Mouse (Mus musculus): ENCODE data around the gene Cacna1d. TPM values are rescaled to one million over a fixed set of nuclear protein-coding genes. Genes with fewer than 3 reads are reported as not detected.

The Cacna1d gene
- polyA plus RNA-seq, 1 experiment from 2014 or later = 2.6 TPM

- Histone ChIP-seq H3K27me3 (replicated peaks; ENCODE audit: control insufficient read depth, insufficient read depth, low read length) (no peaks in the 10 kb centered on the region), H3K4me2 (ENCODE audit: low read depth, low read length) (no peak overlapping the region), H3K4me3 (ENCODE audit: low read length) (no peak overlapping the region), H3K36me3 (ENCODE audit: control insufficient read depth, insufficient read depth, low read length) (no peaks in the 10 kb centered on the region), H3K9me3 (ENCODE audit: control insufficient read depth, low read length) (no peaks in the 10 kb centered on the region), H3K4me1 (ENCODE audit: control insufficient read depth, insufficient read depth, low read length) (peaks cover 3% of the 10 kb centered on the region; the same call in 1 of the 2 replicates), H3K9ac (ENCODE audit: low read depth, low read length) (no peak overlapping the region), H3K27ac (ENCODE audit: low read length) (no peak overlapping the region)
- 95% methylated on average over 4 of the region's 4 CpGs for WGBS
- no peak for ATAC-seq
Measured at GRCm38 (mm10) chr14:30106550-30106949, 384.7 kb downstream of the Cacna1d start.

GRCm38 (mm10) chr14:30105551-30105950 is 385.7 kb downstream of the Cacna1d start:
- no peak overlapping the region for H3K9ac ChIP-seq (ENCODE audit: low read depth, low read length)
- H3K9me3 ChIP-seq (ENCODE audit: control insufficient read depth, low read length) = no peaks in the 10 kb centered on the region
- no peak overlapping the region for H3K4me2 ChIP-seq (ENCODE audit: low read depth, low read length)
- no peak overlapping the region for H3K27ac ChIP-seq (ENCODE audit: low read length)
- no peak for ATAC-seq
- H3K36me3 ChIP-seq (ENCODE audit: control insufficient read depth, insufficient read depth, low read length) = no peaks in the 10 kb centered on the region
- H3K4me3 ChIP-seq (ENCODE audit: low read length) = no peak overlapping the region
- 63% methylated on average over 6 of the region's 6 CpGs for WGBS
- H3K27me3 ChIP-seq (replicated peaks; ENCODE audit: control insufficient read depth, insufficient read depth, low read length) = no peaks in the 10 kb centered on the region
- peaks cover 3% of the 10 kb centered on the region; the same call in 1 of the 2 replicates for H3K4me1 ChIP-seq (ENCODE audit: control insufficient read depth, insufficient read depth, low read length)

GRCm38 (mm10) chr14:30103946-30104536 is 387.2 kb downstream of the Cacna1d start:
- no peak for ATAC-seq
- H3K4me2 ChIP-seq (ENCODE audit: low read depth, low read length) = no peak overlapping the region
- H3K9me3 ChIP-seq (ENCODE audit: control insufficient read depth, low read length) = no peaks in the 10 kb centered on the region
- WGBS = 55% methylated on average over 8 of the region's 8 CpGs
- H3K9ac ChIP-seq (ENCODE audit: low read depth, low read length) = no peak overlapping the region
- H3K27me3 ChIP-seq (replicated peaks; ENCODE audit: control insufficient read depth, insufficient read depth, low read length) = no peaks in the 10 kb centered on the region
- H3K4me1 ChIP-seq (ENCODE audit: control insufficient read depth, insufficient read depth, low read length) = peaks cover 3% of the 10 kb centered on the region; the same call in 1 of the 2 replicates
- H3K27ac ChIP-seq (ENCODE audit: low read length) = no peak overlapping the region
- no peaks in the 10 kb centered on the region for H3K36me3 ChIP-seq (ENCODE audit: control insufficient read depth, insufficient read depth, low read length)
- no peak overlapping the region for H3K4me3 ChIP-seq (ENCODE audit: low read length)

- no peaks in the 10 kb centered on the region for H3K9me3 ChIP-seq (ENCODE audit: control insufficient read depth, low read length)
- 56% methylated on average over 5 of the region's 5 CpGs for WGBS
Measured at GRCm38 (mm10) chr14:30097239-30097638, 394.0 kb downstream of the Cacna1d start.

GRCm38 (mm10) chr14:30092426-30092825 is 398.8 kb downstream of the Cacna1d start:
- no peak overlapping the region for H3K9ac ChIP-seq (ENCODE audit: low read depth, low read length)
- no peaks in the 10 kb centered on the region for H3K4me1 ChIP-seq (ENCODE audit: control insufficient read depth, insufficient read depth, low read length)
- H3K9me3 ChIP-seq (ENCODE audit: control insufficient read depth, low read length) = no peaks in the 10 kb centered on the region
- H3K4me2 ChIP-seq (ENCODE audit: low read depth, low read length) = no peak overlapping the region
- no peak overlapping the region for H3K4me3 ChIP-seq (ENCODE audit: low read length)
- 72% methylated on average over 4 of the region's 4 CpGs for WGBS
- no peak overlapping the region for H3K27ac ChIP-seq (ENCODE audit: low read length)
- no peak for ATAC-seq
- 0 out of 2 replicates have a peak, but pooled peaks cover 3% of the 10 kb centered on the region for H3K27me3 ChIP-seq (replicated peaks; ENCODE audit: control insufficient read depth, insufficient read depth, low read length)
- H3K36me3 ChIP-seq (ENCODE audit: control insufficient read depth, insufficient read depth, low read length) = no peaks in the 10 kb centered on the region

More at GRCm38 (mm10) chr14:30097239-30097638, 394.0 kb downstream of the Cacna1d start:
- ATAC-seq = no peak
- Histone ChIP-seq H3K4me1 (ENCODE audit: control insufficient read depth, insufficient read depth, low read length) (no peaks in the 10 kb centered on the region), H3K4me3 (ENCODE audit: low read length) (no peak overlapping the region), H3K27ac (ENCODE audit: low read length) (no peak overlapping the region), H3K36me3 (ENCODE audit: control insufficient read depth, insufficient read depth, low read length) (no peaks in the 10 kb centered on the region), H3K9ac (ENCODE audit: low read depth, low read length) (no peak overlapping the region), H3K27me3 (replicated peaks; ENCODE audit: control insufficient read depth, insufficient read depth, low read length) (no peaks in the 10 kb centered on the region), H3K4me2 (ENCODE audit: low read depth, low read length) (no peak overlapping the region)

GRCm38 (mm10) chr14:30092021-30092420 is 399.2 kb downstream of the Cacna1d start:
- H3K27me3 ChIP-seq (replicated peaks; ENCODE audit: control insufficient read depth, insufficient read depth, low read length) = 0 out of 2 replicates have a peak, but pooled peaks cover 3% of the 10 kb centered on the region
- no peaks in the 10 kb centered on the region for H3K4me1 ChIP-seq (ENCODE audit: control insufficient read depth, insufficient read depth, low read length)
- no peaks in the 10 kb centered on the region for H3K9me3 ChIP-seq (ENCODE audit: control insufficient read depth, low read length)
- no peak overlapping the region for H3K9ac ChIP-seq (ENCODE audit: low read depth, low read length)
- H3K4me3 ChIP-seq (ENCODE audit: low read length) = no peak overlapping the region
- H3K36me3 ChIP-seq (ENCODE audit: control insufficient read depth, insufficient read depth, low read length) = no peaks in the 10 kb centered on the region
- WGBS = 60% methylated on average over 2 of the region's 2 CpGs
- ATAC-seq = no peak
- no peak overlapping the region for H3K4me2 ChIP-seq (ENCODE audit: low read depth, low read length)
- H3K27ac ChIP-seq (ENCODE audit: low read length) = no peak overlapping the region

- no peak overlapping the region for H3K9ac ChIP-seq (ENCODE audit: low read depth, low read length)
- no peak overlapping the region for H3K27ac ChIP-seq (ENCODE audit: low read length)
- no peak overlapping the region for H3K4me3 ChIP-seq (ENCODE audit: low read length)
- WGBS = 42% methylated on average over 4 of the region's 4 CpGs
- H3K4me1 ChIP-seq (ENCODE audit: control insufficient read depth, insufficient read depth, low read length) = no peaks in the 10 kb centered on the region
- H3K27me3 ChIP-seq (replicated peaks; ENCODE audit: control insufficient read depth, insufficient read depth, low read length) = peaks cover 5% of the 10 kb centered on the region; the same call in 1 of the 2 replicates
- H3K36me3 ChIP-seq (ENCODE audit: control insufficient read depth, insufficient read depth, low read length) = no peaks in the 10 kb centered on the region
- peaks cover 2% of the 10 kb centered on the region; the same call in 1 of the 2 replicates for H3K9me3 ChIP-seq (ENCODE audit: control insufficient read depth, low read length)
- peak; percentile 60; the same call in 1 of the 2 replicates for ATAC-seq
- no peak overlapping the region for H3K4me2 ChIP-seq (ENCODE audit: low read depth, low read length)
Measured at GRCm38 (mm10) chr14:30079729-30080128, 411.5 kb downstream of the Cacna1d start.

DNA sequence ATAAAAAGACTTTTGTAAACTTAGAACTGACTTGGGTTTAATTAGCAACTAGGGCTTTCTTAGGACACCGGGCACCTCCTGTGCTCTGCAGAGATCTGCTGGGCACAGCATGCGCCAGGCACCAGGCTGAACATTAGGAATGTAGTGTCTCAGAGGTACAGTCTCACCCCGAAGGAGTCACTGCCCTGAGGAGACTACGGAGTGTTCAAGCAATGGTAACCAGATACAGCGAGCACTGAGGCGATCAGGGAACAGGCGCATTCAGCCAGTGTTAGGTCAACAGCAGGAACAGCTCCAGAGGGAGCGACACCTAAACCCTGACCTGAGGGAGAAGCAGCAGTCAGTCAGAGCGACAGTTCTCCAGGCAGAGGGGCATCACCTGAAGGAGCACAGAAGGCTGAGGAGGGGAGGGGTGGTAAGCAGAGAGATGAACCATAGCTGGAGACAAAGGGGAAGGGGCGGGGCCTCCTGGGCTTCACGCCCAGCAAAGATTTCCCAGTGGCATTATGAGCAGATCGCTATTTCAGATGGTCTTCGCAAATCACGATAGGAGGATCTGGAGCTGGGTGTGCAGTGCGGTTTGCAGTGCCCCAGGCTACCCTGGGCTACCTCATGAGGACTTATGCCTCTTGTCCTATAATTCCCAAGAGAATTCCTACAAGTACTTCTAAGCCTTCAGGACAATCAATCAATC is 413.0 kb downstream of the Cacna1d start:
- no peak overlapping the region for H3K4me3 ChIP-seq (ENCODE audit: low read length)

DNA sequence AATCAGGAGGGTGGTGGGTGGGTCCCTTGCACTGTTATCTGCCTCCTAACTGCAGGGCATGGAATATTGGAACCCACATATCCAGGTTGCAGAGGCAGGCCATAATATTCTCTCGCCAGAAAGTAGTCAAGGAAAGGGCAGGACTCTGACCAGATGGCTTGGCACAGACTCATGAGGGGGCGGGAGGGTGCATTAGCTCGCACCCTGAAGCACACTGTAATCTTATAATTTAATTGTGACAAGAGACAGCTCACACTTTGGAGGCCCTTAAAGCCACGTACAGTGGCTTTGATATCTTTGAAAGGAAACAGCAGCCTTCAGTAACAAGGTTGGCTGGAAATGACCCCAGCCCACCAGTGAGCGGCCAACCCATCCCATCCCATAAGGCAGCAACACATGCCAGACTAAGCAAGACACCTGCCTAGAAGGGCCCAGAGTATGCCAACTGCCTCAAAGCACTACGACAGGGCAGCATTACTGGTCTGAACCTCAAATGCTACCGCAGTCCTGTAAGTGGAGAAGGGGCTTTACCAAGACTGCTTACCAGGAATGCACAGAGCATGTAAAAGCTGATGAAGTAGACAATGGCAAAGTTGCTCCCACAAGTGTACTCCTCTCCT is 415.9 kb downstream of the Cacna1d start:
- Histone ChIP-seq H3K4me2 (ENCODE audit: low read depth, low read length) (no peak overlapping the region), H3K4me1 (ENCODE audit: control insufficient read depth, insufficient read depth, low read length) (no peaks in the 10 kb centered on the region), H3K4me3 (ENCODE audit: low read length) (no peak overlapping the region), H3K27ac (ENCODE audit: low read length) (no peak overlapping the region), H3K9ac (ENCODE audit: low read depth, low read length) (no peak overlapping the region), H3K27me3 (replicated peaks; ENCODE audit: control insufficient read depth, insufficient read depth, low read length) (peaks cover 5% of the 10 kb centered on the region; the same call in 1 of the 2 replicates), H3K9me3 (ENCODE audit: control insufficient read depth, low read length) (no peaks in the 10 kb centered on the region), H3K36me3 (ENCODE audit: control insufficient read depth, insufficient read depth, low read length) (no peaks in the 10 kb centered on the region)
- ATAC-seq = no peak
- 80% methylated on average over 7 of the region's 7 CpGs for WGBS

More for the DNA sequence above, 413.0 kb downstream of the Cacna1d start:
- no peaks in the 10 kb centered on the region for H3K36me3 ChIP-seq (ENCODE audit: control insufficient read depth, insufficient read depth, low read length)
- peaks cover 2% of the 10 kb centered on the region; the same call in 1 of the 2 replicates for H3K9me3 ChIP-seq (ENCODE audit: control insufficient read depth, low read length)
- ATAC-seq = no peak
- H3K4me1 ChIP-seq (ENCODE audit: control insufficient read depth, insufficient read depth, low read length) = no peaks in the 10 kb centered on the region
- H3K9ac ChIP-seq (ENCODE audit: low read depth, low read length) = no peak overlapping the region
- H3K27ac ChIP-seq (ENCODE audit: low read length) = no peak overlapping the region
- 66% methylated on average over 15 of the region's 15 CpGs for WGBS
- peaks cover 5% of the 10 kb centered on the region; the same call in 1 of the 2 replicates for H3K27me3 ChIP-seq (replicated peaks; ENCODE audit: control insufficient read depth, insufficient read depth, low read length)
- H3K4me2 ChIP-seq (ENCODE audit: low read depth, low read length) = no peak overlapping the region
